Mouse (Mus musculus): ENCODE measurements around the gene Eif5a. TPM values are rescaled to one million over a fixed set of nuclear protein-coding genes. Genes with fewer than 3 reads are reported as not detected.

Eif5a gene
- total and polyA plus RNA-seq, 2 experiments from 2014 or later: 469 to 961 TPM

- ATAC-seq (ENCODE audit: insufficient read depth, low read depth) (no peak), DNase-seq (ENCODE audit: low spot score) (no peak)
- 91% methylated on average over 2 of the region's 2 CpGs for WGBS
- H3K27ac ChIP-seq (ENCODE audit: low read depth): no peak overlapping the region
- H3K9ac ChIP-seq (replicated peaks; ENCODE audit: low read depth, low read length): no peak overlapping the region
- H3K4me3 ChIP-seq (ENCODE audit: low read depth, low read length): no peak overlapping the region
- no peaks in the 10 kb centered on the region for H3K27me3 ChIP-seq (ENCODE audit: control insufficient read depth, insufficient read depth, low read length)
- no peaks in the 10 kb centered on the region for H3K36me3 ChIP-seq (replicated peaks; ENCODE audit: control insufficient read depth, insufficient read depth, low read length)
- TF ChIP-seq EP300 (IDR thresholded peaks at IDR 0.05; ENCODE audit: low read depth) (no peak), CTCF (IDR thresholded peaks at IDR 0.05; ENCODE audit: low read depth) (no peak)
- no peaks in the 10 kb centered on the region for H3K9me3 ChIP-seq (replicated peaks; ENCODE audit: control insufficient read depth, low read length)
- no peak overlapping the region for H3K4me2 ChIP-seq (ENCODE audit: low read depth, low read length)
- no peaks in the 10 kb centered on the region for H3K4me1 ChIP-seq (ENCODE audit: control insufficient read depth, insufficient read depth)
Observed at GRCm38 (mm10) chr11:69927501-69927900, 5.7 kb upstream of the Eif5a start.

- no peak for TF ChIP-seq EP300 (IDR thresholded peaks at IDR 0.05; ENCODE audit: low read depth)
- no peak for TF ChIP-seq CTCF (IDR thresholded peaks at IDR 0.05; ENCODE audit: low read depth)
- no peak for DNase-seq (ENCODE audit: low spot score)
- Histone ChIP-seq H3K4me3 (ENCODE audit: low read depth, low read length) (no peak overlapping the region), H3K27me3 (ENCODE audit: control insufficient read depth, insufficient read depth, low read length) (no peaks in the 10 kb centered on the region), H3K36me3 (replicated peaks; ENCODE audit: control insufficient read depth, insufficient read depth, low read length) (peaks cover 13% of the 10 kb centered on the region), H3K27ac (ENCODE audit: low read depth) (peak overlapping the region; percentile 98), H3K9ac (replicated peaks; ENCODE audit: low read depth, low read length) (no peak overlapping the region), H3K9me3 (replicated peaks; ENCODE audit: control insufficient read depth, low read length) (no peaks in the 10 kb centered on the region), H3K4me2 (ENCODE audit: low read depth, low read length) (no peak overlapping the region), H3K4me1 (ENCODE audit: control insufficient read depth, insufficient read depth) (peaks cover 9% of the 10 kb centered on the region)
- 57% methylated on average over 3 of the region's 3 CpGs for WGBS
- no peak for ATAC-seq (ENCODE audit: insufficient read depth, low read depth)
Observed at GRCm38 (mm10) chr11:69922796-69923195, 1.0 kb upstream of the Eif5a start.

- peak overlapping the region; percentile 30 for H3K9ac ChIP-seq (replicated peaks; ENCODE audit: low read depth, low read length)
- H3K4me2 ChIP-seq (ENCODE audit: low read depth, low read length): peak overlapping the region; percentile 58
- peaks cover 19% of the 10 kb centered on the region for H3K36me3 ChIP-seq (replicated peaks; ENCODE audit: control insufficient read depth, insufficient read depth, low read length)
- no peaks in the 10 kb centered on the region for H3K9me3 ChIP-seq (replicated peaks; ENCODE audit: control insufficient read depth, low read length)
- H3K4me3 ChIP-seq (ENCODE audit: low read depth, low read length): peak overlapping the region; percentile 59
- peak overlapping the region; percentile 98 for H3K27ac ChIP-seq (ENCODE audit: low read depth)
- ATAC-seq (ENCODE audit: insufficient read depth, low read depth): no peak
- H3K27me3 ChIP-seq (ENCODE audit: control insufficient read depth, insufficient read depth, low read length): no peaks in the 10 kb centered on the region
- 2% methylated on average over 12 of the region's 12 CpGs for WGBS
- no peak for DNase-seq (ENCODE audit: low spot score)
- H3K4me1 ChIP-seq (ENCODE audit: control insufficient read depth, insufficient read depth): peaks cover 9% of the 10 kb centered on the region
- peak; percentile 28; the same call in 1 of the 2 replicates for TF ChIP-seq EP300 (IDR thresholded peaks at IDR 0.05; ENCODE audit: low read depth)
- TF ChIP-seq CTCF (IDR thresholded peaks at IDR 0.05; ENCODE audit: low read depth): no peak
Observed at GRCm38 (mm10) chr11:69922012-69922756, 426 bp upstream of the Eif5a start.

- ATAC-seq (ENCODE audit: insufficient read depth, low read depth) (peak; percentile 10), DNase-seq (ENCODE audit: low spot score) (peak; percentile 47)
- peak overlapping the region; percentile 99 for H3K27ac ChIP-seq (ENCODE audit: low read depth)
- under 1% methylated on average over 39 of the region's 65 CpGs for WGBS
- H3K4me1 ChIP-seq (ENCODE audit: control insufficient read depth, insufficient read depth): peaks cover 9% of the 10 kb centered on the region
- peak overlapping the region; percentile 87 for H3K4me3 ChIP-seq (ENCODE audit: low read depth, low read length)
- no peaks in the 10 kb centered on the region for H3K27me3 ChIP-seq (ENCODE audit: control insufficient read depth, insufficient read depth, low read length)
- H3K9me3 ChIP-seq (replicated peaks; ENCODE audit: control insufficient read depth, low read length): no peaks in the 10 kb centered on the region
- TF ChIP-seq EP300 (IDR thresholded peaks at IDR 0.05; ENCODE audit: low read depth) (no peak), CTCF (IDR thresholded peaks at IDR 0.05; ENCODE audit: low read depth) (no peak)
- H3K4me2 ChIP-seq (ENCODE audit: low read depth, low read length): peak overlapping the region; percentile 99
- peaks cover 36% of the 10 kb centered on the region for H3K36me3 ChIP-seq (replicated peaks; ENCODE audit: control insufficient read depth, insufficient read depth, low read length)
- peak overlapping the region; percentile 93 for H3K9ac ChIP-seq (replicated peaks; ENCODE audit: low read depth, low read length)
Observed at GRCm38 (mm10) chr11:69920266-69921031, 1.3 kb downstream of the Eif5a start.

- Histone ChIP-seq H3K27ac (ENCODE audit: low read depth) (peak overlapping the region; percentile 99), H3K36me3 (replicated peaks; ENCODE audit: control insufficient read depth, insufficient read depth, low read length) (peaks cover 43% of the 10 kb centered on the region), H3K27me3 (ENCODE audit: control insufficient read depth, insufficient read depth, low read length) (no peaks in the 10 kb centered on the region), H3K4me2 (ENCODE audit: low read depth, low read length) (peak overlapping the region; percentile 99), H3K9me3 (replicated peaks; ENCODE audit: control insufficient read depth, low read length) (no peaks in the 10 kb centered on the region), H3K4me3 (ENCODE audit: low read depth, low read length) (peak overlapping the region; percentile 87), H3K4me1 (ENCODE audit: control insufficient read depth, insufficient read depth) (peaks cover 15% of the 10 kb centered on the region), H3K9ac (replicated peaks; ENCODE audit: low read depth, low read length) (peak overlapping the region; percentile 93)
- peak; percentile 39 for ATAC-seq (ENCODE audit: insufficient read depth, low read depth)
- WGBS: under 1% methylated on average over 17 of the region's 17 CpGs
- DNase-seq (ENCODE audit: low spot score): peak; percentile 92
- TF ChIP-seq EP300 (IDR thresholded peaks at IDR 0.05; ENCODE audit: low read depth): peak; percentile 24; the same call in 1 of the 2 replicates
- no peak for TF ChIP-seq CTCF (IDR thresholded peaks at IDR 0.05; ENCODE audit: low read depth)
Observed at GRCm38 (mm10) chr11:69919661-69920265, 2.0 kb downstream of the Eif5a start.

Measured in heart, postnatal 0 days (tissue).